Mouse (Mus musculus) heart, adult 2 months (tissue): ENCODE data around the gene Gm525. TPM values are rescaled to one million over a fixed set of nuclear protein-coding genes. Genes with fewer than 3 reads are reported as not detected.

Source experiments
- DNase-seq, 2 experiments: peaks; one replicate each; pipeline ENCODE4 v3.0.0; 2021
- H3K27ac ChIP-seq: fragments of 200-600 bp; 2 replicates; pipeline ENCODE4 v1.8.1; 2022
- H3K27me3 ChIP-seq: fragments of 200-500 bp; 2 replicates; pipeline ENCODE4 v1.6.1; 2012; ENCODE audit warnings: mild to moderate bottlenecking, low read length, inconsistent platforms, mixed read lengths; ENCODE audit not compliant: control insufficient read depth, insufficient read depth
- H3K36me3 ChIP-seq: fragments of 200-500 bp; 2 replicates; pipeline ENCODE4 v1.6.1; 2012; ENCODE audit warnings: low read length, inconsistent platforms; ENCODE audit not compliant: control insufficient read depth, insufficient read depth
- H3K4me1 ChIP-seq: fragments of 200-500 bp; 2 replicates; pipeline ENCODE4 v1.6.1; 2011; ENCODE audit warnings: low read length; ENCODE audit not compliant: control insufficient read depth, insufficient read depth
- H3K4me3 ChIP-seq: fragments of 200-600 bp; 2 replicates; pipeline ENCODE4 v1.8.1; 2022
- H3K79me2 ChIP-seq: fragments of 200-500 bp; replicated peaks from 2 replicates; pipeline ENCODE4 v1.6.1; 2012; ENCODE audit warnings: mild to moderate bottlenecking, inconsistent platforms, low read length, moderate library complexity, mixed read lengths; ENCODE audit not compliant: control insufficient read depth, insufficient read depth
- H3K9ac ChIP-seq: fragments of 200-500 bp; 2 replicates; pipeline ENCODE4 v1.6.1; 2012; ENCODE audit warnings: low read depth, mild to moderate bottlenecking, control low read depth, inconsistent platforms, low read length, mixed read lengths
- CTCF ChIP-seq: fragments of 200-600 bp; IDR thresholded peaks from 2 replicates; pipeline ENCODE4 v1.8.1; 2022; ENCODE audit warnings: antibody characterized with exemption, mild to moderate bottlenecking, moderate library complexity
- EP300 ChIP-seq: fragments of 200-500 bp; IDR thresholded peaks from 2 replicates; pipeline ENCODE4 v1.6.1; 2011; ENCODE audit warnings: low read depth, low read length, control low read depth; ENCODE audit not compliant: insufficient read depth
- POLR2A ChIP-seq: fragments of 200-500 bp; IDR thresholded peaks from 2 replicates; pipeline ENCODE4 v1.6.1; 2011; ENCODE audit warnings: mild to moderate bottlenecking, low read depth, low read length, control low read depth; ENCODE audit not compliant: insufficient read depth
- WGBS: fragments of 180-500 bp; shearing (Covaris S2); methylation state at CpG from one replicate; pipeline ENCODE4 v1.1.7; 2018; 5-methylcytosine and 5-hydroxymethylcytosine counted together
- intact Hi-C: fragments of 180-260 bp; cut with DNase I; formaldehyde crosslinking; loops from one replicate; pipeline ENCODE4 v1.15.1; 2025
- long read RNA-seq: library from polyadenylated mRNA; stranded (forward); transcript quantifications from one replicate; pipeline ENCODE4 v2.0.0, GENCODE M21; 2021
- polyA plus RNA-seq: library from polyadenylated mRNA; depleted of rRNA; stranded (reverse); fragments of >200 nt; gene quantifications from 2 replicates; pipeline ENCODE4 v1.2.3, GENCODE M21; 2012; rRNA removed
- total RNA-seq, 2 experiments: library from RNA; stranded (reverse); gene quantifications; 2 replicates each; pipeline ENCODE4 v1.2.3; 2021

The Gm525 gene
- total RNA-seq = not detected
- 0.27 TPM in 1 of 2 replicates, not detected in the other for polyA plus RNA-seq
- long read RNA-seq = 0 reads

- Histone ChIP-seq H3K9ac (no peak within 1 kb of the TSS), H3K4me1 (peaks cover 6% of the 10 kb centered on the region; the same call in 1 of the 2 replicates), H3K4me3 (no peak within 1 kb of the TSS), H3K27ac (no peak within 1 kb of the TSS; the same call in 1 of the 2 replicates), H3K27me3 (no peaks in the 10 kb centered on the region), H3K36me3 (no peaks in the 10 kb centered on the region; the same call in 1 of the 2 replicates), H3K79me2 (no peaks in the 10 kb centered on the region)
- intact Hi-C loops = no loop called here
- DNase-seq = no peak
- TF ChIP-seq CTCF (no peak), POLR2A (no peak)
- 77% methylated on average over 8 of the region's 8 CpGs for whole genome bisulfite sequencing
Observed at GRCm38 (mm10) chr11:89073541-89073940, at the start of gene Gm525. Gene Gm525 (plus strand): TSS chr11:89073841.

- TF ChIP-seq CTCF = no peak
- TF ChIP-seq EP300 = peak; percentile 50; the same call in 1 of the 2 replicates
- TF ChIP-seq POLR2A = peak; percentile 20; the same call in 1 of the 2 replicates
- peaks cover 32% of the 10 kb centered on the region for H3K4me1 ChIP-seq
- 19% methylated on average over 11 of the region's 11 CpGs for WGBS
Observed at GRCm38 (mm10) chr11:89024181-89024881, 49.3 kb upstream of the Gm525 start.

GRCm38 (mm10) chr11:89025603-89026002 is 48.0 kb upstream of the Gm525 start:
- Histone ChIP-seq H3K36me3 (peaks cover 2% of the 10 kb centered on the region; the same call in 1 of the 2 replicates), H3K4me3 (no peak overlapping the region), H3K27me3 (no peaks in the 10 kb centered on the region), H3K9ac (no peak overlapping the region), H3K27ac (peak overlapping the region; percentile 86), H3K4me1 (peaks cover 30% of the 10 kb centered on the region), H3K79me2 (no peaks in the 10 kb centered on the region)
- TF ChIP-seq POLR2A (no peak), EP300 (0 out of 2 replicates have a peak, but pooled peaks have one; percentile 25)
- peak in 1 of 2 experiments; percentile 14 for DNase-seq
- intact Hi-C loops = no loop called here
- 74% methylated on average over 3 of the region's 3 CpGs for WGBS

More at GRCm38 (mm10) chr11:89024181-89024881, 49.3 kb upstream of the Gm525 start:
- H3K4me3 ChIP-seq = no peak overlapping the region; the same call in 1 of the 2 replicates
- peaks cover 2% of the 10 kb centered on the region; the same call in 1 of the 2 replicates for H3K36me3 ChIP-seq
- peak; percentile 83 to 88 for DNase-seq
- H3K27me3 ChIP-seq = no peaks in the 10 kb centered on the region
- H3K27ac ChIP-seq = peak overlapping the region; percentile 86
- no peak overlapping the region for H3K9ac ChIP-seq
- intact Hi-C loops = loop anchor here (1.0 kb wide), 1 partner anchor 28 kb away; no protein-coding TSS in a partner anchor
- H3K79me2 ChIP-seq = no peaks in the 10 kb centered on the region

- TF ChIP-seq POLR2A (no peak), EP300 (peak; percentile 87)
- H3K27me3 ChIP-seq = no peaks in the 10 kb centered on the region
- DNase-seq = peak in 1 of 2 experiments; percentile 44
Observed at GRCm38 (mm10) chr11:89026117-89026516, 47.5 kb upstream of the Gm525 start.

GRCm38 (mm10) chr11:89027955-89028361 is 45.7 kb upstream of the Gm525 start:
- Histone ChIP-seq H3K79me2 (no peaks in the 10 kb centered on the region), H3K27ac (peak overlapping the region; percentile 74), H3K27me3 (no peaks in the 10 kb centered on the region), H3K36me3 (no peaks in the 10 kb centered on the region), H3K4me3 (no peak overlapping the region), H3K4me1 (peaks cover 26% of the 10 kb centered on the region), H3K9ac (no peak overlapping the region)
- WGBS = 39% methylated on average over 10 of the region's 10 CpGs
- peak; percentile 69 to 72 for DNase-seq
- TF ChIP-seq CTCF (no peak), EP300 (peak; percentile 68; the same call in 1 of the 2 replicates)
- intact Hi-C loops = loop anchor here (1.0 to 2.0 kb wide), 2 partner anchors 29 to 33 kb away; partner anchors contain the start of gene Trim25

More at GRCm38 (mm10) chr11:89026117-89026516, 47.5 kb upstream of the Gm525 start:
- intact Hi-C loops = no loop called here
- Histone ChIP-seq H3K4me1 (peaks cover 30% of the 10 kb centered on the region), H3K79me2 (no peaks in the 10 kb centered on the region), H3K36me3 (peaks cover 2% of the 10 kb centered on the region; the same call in 1 of the 2 replicates), H3K9ac (no peak overlapping the region), H3K4me3 (no peak overlapping the region), H3K27ac (peak overlapping the region; percentile 86)
- 61% methylated on average over 3 of the region's 3 CpGs for WGBS

- Histone ChIP-seq H3K79me2 (no peaks in the 10 kb centered on the region), H3K27me3 (no peaks in the 10 kb centered on the region), H3K4me1 (peaks cover 24% of the 10 kb centered on the region), H3K27ac (peak overlapping the region; percentile 74), H3K36me3 (no peaks in the 10 kb centered on the region), H3K9ac (0 out of 2 replicates have a peak overlapping the region, but pooled peaks have one; percentile 24), H3K4me3 (no peak overlapping the region)
- WGBS = 16% methylated on average over 10 of the region's 10 CpGs
- TF ChIP-seq EP300 = no peak
- no peak; the same call in 1 of the 2 replicates for TF ChIP-seq POLR2A
- no peak for TF ChIP-seq CTCF
- peak; percentile 65 to 77 for DNase-seq
- intact Hi-C loops = loop anchor here (1.0 to 2.0 kb wide), 2 partner anchors 30 to 32 kb away; partner anchors contain the start of gene Trim25
Observed at GRCm38 (mm10) chr11:89028871-89029405, 44.7 kb upstream of the Gm525 start.
